Mouse (Mus musculus) CD8-positive naive resting alpha-beta T cell, adult 57 days (primary cell): ENCODE results near the gene Cherp. TPM values are rescaled to one million over a fixed set of nuclear protein-coding genes. Genes with fewer than 3 reads are reported as not detected.

Source experiments
- total RNA-seq: library from RNA; stranded (reverse); gene quantifications from one replicate; pipeline ENCODE4 v1.2.4, GENCODE M21; 2023

The Cherp gene
- 103 TPM for total RNA-seq

GRCm38 (mm10) chr8:72474826-72475546 is at the start of gene Cherp:
Cherp (minus strand) TSS chr8:72475226.

GRCm38 (mm10) chr8:72491680-72492621 is 16.9 kb upstream of the Cherp start, which contains the start of gene Slc35e1:
Slc35e1 (minus strand) TSS chr8:72492614.

GRCm38 (mm10) chr8:72443338-72443993 is 31.6 kb downstream of the Cherp start, which contains the start of the genes Calr3 and 1700030K09Rik:
Calr3 (minus strand) TSS chr8:72443870.
1700030K09Rik (plus strand) TSS chr8:72443880.

GRCm38 (mm10) chr8:72421362-72422335 is 53.4 kb downstream of the Cherp start, which contains the start of gene Eps15l1:
Eps15l1 (minus strand) TSS chr8:72421460.

Other genes starting within 250 kb of the Cherp start
- 135 TPM for gene Ap1m1, start 235.2 kb downstream of the Cherp start, total RNA-seq
- 13.7 TPM for gene Gm10282, start 170.0 kb downstream of the Cherp start, total RNA-seq
- gene Klf2, start 156.2 kb downstream of the Cherp start, total RNA-seq: 3,950 TPM
- gene Eps15l1, start 53.8 kb downstream of the Cherp start, total RNA-seq: 101 TPM
- gene Calr3, start 31.4 kb downstream of the Cherp start, total RNA-seq: 0.77 TPM
- gene 1700030K09Rik, start 31.3 kb downstream of the Cherp start, total RNA-seq: 3.4 TPM
- gene Slc35e1, start 17.4 kb upstream of the Cherp start, total RNA-seq: 45.4 TPM
- 21.3 TPM for gene Med26, start 73.0 kb upstream of the Cherp start, total RNA-seq
- gene Smim7, start 95.9 kb upstream of the Cherp start, total RNA-seq: 120 TPM
- gene Tmem38a, start 96.8 kb upstream of the Cherp start, total RNA-seq: 1.5 TPM
- gene Nwd1, start 171.5 kb upstream of the Cherp start, total RNA-seq: 0.31 TPM
- gene Sin3b, start 248.1 kb upstream of the Cherp start, total RNA-seq: 127 TPM